Mouse (Mus musculus) cortical plate, adult 2 months (tissue): ENCODE data around the gene Magi1.

Experiments
- CTCF ChIP-seq: fragments of 200-500 bp; IDR thresholded peaks from 2 replicates; pipeline ENCODE4 v1.5.1; 2011; ENCODE audit warnings: mild to moderate bottlenecking, control low read depth, low read length; ENCODE audit not compliant: insufficient read depth; ENCODE audit errors: extremely low read depth
- POLR2A ChIP-seq: fragments of 200-500 bp; IDR thresholded peaks from 2 replicates; pipeline ENCODE4 v1.6.1; 2011; ENCODE audit warnings: mild to moderate bottlenecking, low read length, control low read depth; ENCODE audit not compliant: insufficient read depth; ENCODE audit errors: extremely low read depth

GRCm38 (mm10) chr6:93902239-93902638 is 381.5 kb downstream of the Magi1 start:
- no peak for TF ChIP-seq POLR2A
- no peak for TF ChIP-seq CTCF
